Mouse (Mus musculus): Measurements from ENCODE around the gene Tmem80.

The Tmem80 gene

GRCm38 (mm10) chr7:141327469-141328372 is at the start of gene Tmem80, which contains the start of gene Deaf1:
TSS of gene Tmem80 (plus strand) at chr7:141327739.
TSS of gene Deaf1 (minus strand) at chr7:141327690.
- DNase-seq: peak; percentile 98

DNA sequence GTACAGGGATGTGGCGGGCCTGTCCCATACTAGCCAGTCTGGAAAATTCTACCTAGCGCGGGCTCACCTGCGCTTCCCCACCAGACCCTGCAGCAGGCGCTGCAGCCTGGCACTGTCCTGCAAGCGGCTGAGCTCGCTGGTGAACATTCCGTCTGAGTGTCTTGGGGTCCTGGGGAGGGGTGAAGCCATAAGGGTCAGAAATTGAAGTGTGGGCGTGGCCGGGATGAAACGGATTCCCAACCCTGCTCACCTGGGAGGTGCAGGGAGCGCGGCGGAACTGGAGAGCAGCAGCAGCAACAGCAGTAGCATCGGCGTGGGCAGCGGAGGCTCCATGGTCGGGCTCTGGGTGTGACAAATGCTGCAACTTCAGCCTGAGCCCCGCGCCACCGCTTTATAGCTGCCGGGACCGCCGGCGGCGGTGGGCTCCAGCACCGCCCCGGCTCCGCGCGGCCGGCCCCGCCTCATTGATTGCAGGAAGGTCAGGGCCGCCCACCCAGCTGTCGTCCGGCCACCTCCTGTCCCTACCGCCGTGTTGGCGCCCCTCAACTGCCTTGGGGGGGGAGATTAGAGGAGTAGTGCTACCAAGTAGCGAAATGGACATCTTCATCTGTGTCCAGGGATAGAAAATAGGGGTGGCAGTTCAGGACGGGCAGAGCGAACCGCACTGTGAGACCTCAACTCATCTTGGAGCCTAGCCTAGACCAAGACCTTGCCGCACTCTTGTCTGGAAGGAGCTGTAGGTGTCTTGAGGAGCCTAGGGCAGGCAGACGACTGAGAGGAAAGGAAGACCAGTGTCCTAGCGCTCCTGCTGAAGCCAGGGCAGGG is 48.6 kb upstream of the Tmem80 start, which contains the start of gene Sct:
Gene Sct, minus strand, starts transcription at position 368 of the 825 bp plus-strand sequence.
- no peak for DNase-seq

DNA sequence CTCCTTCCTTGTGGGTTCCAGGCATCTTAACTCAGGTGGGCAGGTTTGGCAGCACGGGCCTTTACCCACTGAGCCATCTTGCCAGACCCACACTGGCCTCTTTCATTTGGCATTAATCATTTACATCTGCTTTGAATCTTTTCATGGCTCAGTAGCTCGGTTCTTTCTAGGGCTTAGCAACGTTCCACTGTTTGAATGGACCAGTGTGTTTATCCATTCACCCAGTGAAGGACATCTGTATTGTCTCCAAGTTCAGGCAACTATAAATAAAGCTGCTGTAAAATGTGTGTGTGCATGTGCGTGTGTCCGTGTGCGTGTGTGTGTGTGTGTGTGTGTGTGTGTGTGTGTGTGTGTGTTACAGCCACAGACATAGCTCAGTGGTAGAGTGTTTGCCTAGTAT is 46.1 kb upstream of the Tmem80 start:
- no peak for DNase-seq

DNA sequence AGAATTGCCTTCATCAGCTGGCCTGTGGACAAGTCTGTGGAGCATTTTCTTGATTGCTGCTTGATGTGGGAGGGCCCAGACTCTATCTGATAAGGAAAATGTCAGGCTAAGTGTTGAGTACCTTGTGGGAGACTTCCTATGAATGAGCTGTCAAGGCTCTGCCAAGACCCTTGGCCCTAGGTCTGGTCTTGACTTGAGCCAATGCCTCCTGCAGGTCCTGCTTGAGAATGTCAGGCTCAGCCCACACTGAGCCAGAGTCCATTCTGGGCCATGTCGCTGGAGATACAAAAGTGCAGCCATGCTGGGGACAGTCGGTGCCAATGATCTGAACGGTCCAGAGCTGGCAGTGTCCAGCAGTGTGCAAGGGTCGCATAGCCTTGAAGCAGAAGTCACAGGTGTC is 44.8 kb upstream of the Tmem80 start:
- DNase-seq: no peak

DNA sequence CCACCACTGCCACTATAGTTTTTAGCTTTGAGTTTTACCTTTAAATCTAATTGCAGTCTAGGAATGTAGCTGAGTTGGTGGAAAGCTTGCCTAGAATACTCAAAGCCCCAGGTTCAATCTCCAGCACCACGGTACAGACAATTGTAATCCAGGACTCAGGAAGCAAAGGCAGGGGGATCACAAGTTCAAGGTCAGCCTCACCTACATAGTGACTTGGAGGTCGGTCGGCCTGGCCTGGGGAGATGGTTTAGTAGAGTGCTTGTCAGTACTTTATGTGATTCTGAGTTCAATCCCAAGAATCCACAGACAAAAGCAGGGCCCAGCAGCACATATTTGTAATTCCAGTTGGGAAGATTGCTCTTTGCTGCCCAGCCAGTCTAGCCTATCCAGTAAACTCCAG is 39.5 kb upstream of the Tmem80 start:
- DNase-seq: no peak

DNA sequence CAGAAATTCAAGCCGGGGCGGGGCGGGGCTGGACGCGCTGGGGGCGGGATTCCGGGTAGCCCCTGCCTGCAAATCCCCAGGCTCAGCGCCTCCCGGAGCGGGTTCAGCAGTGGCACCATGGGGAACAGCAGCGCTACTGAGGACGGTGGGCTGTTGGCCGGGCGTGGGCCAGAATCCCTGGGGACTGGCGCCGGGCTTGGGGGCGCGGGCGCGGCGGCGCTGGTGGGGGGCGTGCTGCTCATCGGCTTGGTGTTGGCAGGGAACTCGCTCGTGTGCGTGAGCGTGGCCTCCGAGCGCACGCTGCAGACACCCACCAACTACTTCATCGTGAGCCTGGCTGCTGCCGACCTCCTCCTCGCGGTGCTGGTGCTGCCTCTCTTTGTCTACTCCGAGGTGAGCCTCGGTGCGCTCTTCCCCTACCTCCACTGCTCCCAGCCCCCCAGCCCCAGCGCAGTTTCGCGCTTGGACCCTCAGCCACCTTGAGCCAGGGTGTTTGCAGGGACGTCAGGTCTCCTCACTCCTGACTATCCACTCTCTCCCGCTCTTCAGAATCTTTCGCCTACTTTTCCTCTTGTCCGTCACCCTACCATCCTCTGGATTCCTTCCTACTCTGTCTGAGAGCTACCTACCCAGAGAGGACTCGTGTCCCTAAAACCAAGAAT is 35.5 kb upstream of the Tmem80 start, which contains the start of gene Drd4:
Gene Drd4, plus strand, starts transcription at position 86 of the 662 bp plus-strand sequence.
- peak; percentile 31 for DNase-seq

- no peak for DNase-seq
Observed at GRCm38 (mm10) chr7:141292583-141293388, 34.8 kb upstream of the Tmem80 start.

DNA sequence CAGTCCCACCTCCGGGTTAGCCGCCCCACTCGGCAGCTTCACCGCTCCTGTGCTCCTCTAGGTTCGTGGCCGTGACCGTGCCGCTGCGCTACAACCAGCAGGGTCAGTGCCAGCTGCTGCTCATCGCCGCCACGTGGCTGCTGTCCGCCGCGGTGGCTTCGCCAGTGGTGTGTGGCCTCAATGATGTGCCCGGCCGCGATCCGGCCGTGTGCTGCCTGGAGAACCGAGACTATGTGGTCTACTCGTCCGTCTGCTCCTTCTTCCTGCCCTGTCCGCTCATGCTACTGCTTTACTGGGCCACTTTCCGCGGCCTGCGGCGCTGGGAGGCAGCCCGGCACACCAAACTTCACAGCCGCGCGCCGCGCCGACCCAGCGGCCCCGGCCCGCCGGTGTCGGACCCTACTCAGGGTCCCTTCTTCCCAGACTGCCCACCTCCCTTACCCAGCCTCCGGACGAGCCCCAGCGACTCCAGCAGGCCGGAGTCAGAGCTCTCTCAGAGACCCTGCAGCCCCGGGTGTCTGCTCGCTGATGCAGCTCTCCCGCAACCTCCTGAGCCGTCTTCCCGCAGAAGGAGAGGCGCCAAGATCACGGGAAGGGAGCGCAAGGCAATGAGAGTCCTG is 33.6 kb upstream of the Tmem80 start:
- no peak for DNase-seq

- DNase-seq: no peak
Observed at GRCm38 (mm10) chr7:141294479-141294878, 33.1 kb upstream of the Tmem80 start.

- DNase-seq: no peak
Observed at GRCm38 (mm10) chr7:141297926-141298650, 29.5 kb upstream of the Tmem80 start.

DNA sequence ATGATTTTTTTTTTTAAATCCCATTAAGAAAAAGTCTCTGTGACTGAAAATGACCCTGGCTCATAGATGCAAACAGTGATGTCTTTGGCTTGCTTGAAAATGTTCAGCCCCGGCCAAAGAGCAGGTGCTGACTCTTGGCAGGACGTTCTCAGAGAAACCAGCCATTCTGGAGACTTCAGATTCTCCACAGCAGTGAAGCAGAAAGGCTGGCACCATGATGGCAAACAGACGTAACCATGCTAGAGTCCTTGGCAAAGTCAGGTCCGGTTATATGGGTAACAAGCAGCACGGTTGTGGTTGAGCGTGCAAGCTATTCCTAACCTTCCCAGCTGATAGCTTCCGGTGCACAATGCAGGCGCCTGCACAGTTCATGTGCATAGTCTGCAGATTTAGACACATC is 28.4 kb upstream of the Tmem80 start:
- DNase-seq: no peak

DNA sequence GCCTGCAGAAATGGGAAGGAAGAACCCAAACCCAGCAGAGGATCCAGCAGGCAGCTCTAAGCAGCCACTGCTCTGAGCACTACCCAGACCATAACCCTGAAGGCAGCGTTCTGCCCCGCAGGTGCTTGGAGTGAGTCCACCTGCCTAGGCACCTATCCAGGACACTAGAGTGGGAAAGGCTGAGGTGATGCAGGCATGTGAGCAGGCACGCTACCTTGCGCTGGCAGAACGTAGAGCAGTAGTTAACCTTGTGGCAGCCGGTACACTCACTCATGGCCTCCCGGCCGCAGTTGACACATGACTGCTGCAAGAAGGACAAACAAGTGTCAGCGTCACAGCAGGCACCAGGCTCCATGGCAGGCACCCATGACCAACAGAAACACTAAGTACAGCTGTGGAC is 26.2 kb upstream of the Tmem80 start:
- no peak for DNase-seq

GRCm38 (mm10) chr7:141302702-141303268 is 24.8 kb upstream of the Tmem80 start:
- DNase-seq: no peak

DNA sequence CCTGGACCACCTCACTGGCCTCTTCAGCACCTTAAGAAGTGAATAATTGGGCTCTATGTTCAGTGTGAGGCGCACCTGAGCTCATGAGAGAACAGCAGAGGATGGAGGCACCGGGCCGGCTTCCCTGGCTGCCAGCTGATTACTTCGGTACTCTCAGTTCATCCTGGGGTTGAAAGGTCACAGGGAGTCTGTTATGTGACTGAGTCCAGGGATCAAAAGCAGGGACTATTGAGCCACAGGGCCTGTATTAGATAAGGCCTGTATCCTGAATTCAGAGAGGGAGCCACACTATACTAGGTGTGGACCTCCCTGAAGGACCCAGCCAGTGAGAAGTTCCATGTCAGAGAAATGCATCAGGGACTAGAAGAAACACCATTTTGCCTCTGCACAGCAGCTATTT is 23.0 kb upstream of the Tmem80 start:
- DNase-seq: no peak

- no peak for DNase-seq
Observed at GRCm38 (mm10) chr7:141314416-141314815, 13.1 kb upstream of the Tmem80 start.

DNA sequence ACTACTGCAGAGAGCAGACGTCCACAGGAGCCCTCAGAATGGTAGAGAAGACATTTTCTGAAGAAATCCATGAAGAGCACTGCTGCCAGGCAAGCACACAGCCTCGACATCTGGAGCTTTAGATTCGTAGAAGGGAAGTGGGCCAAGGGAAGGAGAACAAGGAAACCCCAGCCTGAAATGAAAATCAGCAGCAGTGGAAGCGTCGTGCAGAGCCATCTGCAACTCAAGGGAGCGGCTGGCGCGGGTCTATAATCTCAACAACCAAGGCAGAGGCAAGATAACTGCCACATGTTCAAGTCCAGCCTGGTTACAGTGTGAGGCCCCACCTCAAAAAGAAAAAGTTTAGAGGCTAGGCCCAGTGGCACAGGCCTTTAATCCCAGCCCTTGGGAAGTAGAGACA is 12.5 kb upstream of the Tmem80 start:
- no peak for DNase-seq

DNA sequence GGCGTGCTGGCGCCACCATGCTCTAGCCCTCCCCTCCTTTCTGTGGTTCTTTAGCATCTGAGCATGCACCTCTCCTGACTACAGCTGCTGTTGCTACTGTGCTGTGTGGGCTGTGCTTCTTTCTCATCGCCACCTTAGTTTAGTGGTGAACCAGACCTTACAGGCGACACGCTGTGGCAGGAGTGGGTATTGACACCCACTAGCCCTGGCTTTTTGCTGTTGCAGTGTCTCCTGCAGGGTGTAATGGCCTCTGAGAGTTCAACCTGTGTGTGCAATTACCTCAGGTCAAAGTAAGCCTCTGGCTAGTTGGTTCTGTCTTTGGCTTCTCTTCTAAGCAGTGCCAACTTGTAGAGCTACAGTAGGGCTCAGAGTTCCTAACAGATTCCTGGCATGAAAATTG is 11.6 kb upstream of the Tmem80 start:
- DNase-seq: peak; percentile 58

GRCm38 (mm10) chr7:141317619-141318132 is 9.9 kb upstream of the Tmem80 start:
- no peak for DNase-seq

GRCm38 (mm10) chr7:141319446-141319845 is 8.1 kb upstream of the Tmem80 start:
- no peak for DNase-seq

GRCm38 (mm10) chr7:141324686-141325085 is 2.9 kb upstream of the Tmem80 start:
- DNase-seq: no peak

All from right cerebral cortex, adult 18-20 months (tissue).